Comparison of ENCODE assay signal across 19 mouse cellular contexts in genomic region chr17:8552346-8553035, GRCm38 (mm10). TPM values are rescaled to one million over a fixed set of nuclear protein-coding genes. Genes with fewer than 3 reads are reported as not detected.
DNase-seq lines count a peak whose midpoint lies in the region; ATAC-seq and TF ChIP-seq lines count a peak whose summit lies in the region.
"Had no signal": no experiment of that assay in that cellular context is flagged by ENCODE, and none has a peak within 500 bp of the region (broad histone marks: within the 10 kb centered on the region; RNA-seq: fewer than 3 reads in every experiment).

No protein-coding gene starts in this region.

- no peaks in the 10 kb centered on the region for H3K36me3 ChIP-seq in heart, embryonic 11.5 days (ENCODE audit: control insufficient read depth, insufficient read depth, low read length)
- H3K36me3 ChIP-seq in heart, embryonic 15.5 days, result no peaks in the 10 kb centered on the region
- H3K36me3 ChIP-seq in forebrain, embryonic 11.5 days (ENCODE audit: control insufficient read depth, insufficient read depth, low read length), result no peaks in the 10 kb centered on the region
- H3K36me3 ChIP-seq in hindbrain, postnatal 0 days (ENCODE audit: insufficient read depth, low read length), result no peaks in the 10 kb centered on the region
- H3K36me3 ChIP-seq: embryonic facial prominence, embryonic 13.5 days; forebrain, embryonic 10.5 days; hindbrain, embryonic 13.5 days; limb, embryonic 15.5 days; neural tube, embryonic 13.5 days; stomach, embryonic 15.5 days had no signal

- DNase-seq in heart, adult 11 months, result no peak
- DNase-seq in adrenal gland, postnatal 36 days, result peak; percentile 8 to 36
- peak; percentile 97 to 98 for DNase-seq in cerebellum, adult 18-20 months
- DNase-seq in forebrain, embryonic 11.5 days (ENCODE audit: low spot score), result no peak
- no peak for DNase-seq in hindbrain, postnatal 0 days (ENCODE audit: low spot score)
- DNase-seq in layer of hippocampus, postnatal 10 days (ENCODE audit: low spot score in 2 of 2), result no peak
- DNase-seq: lung, adult 18-20 months had no signal

- H3K9ac ChIP-seq in heart, embryonic 11.5 days (ENCODE audit: low read depth, low read length), result no peak overlapping the region
- no peak overlapping the region for H3K9ac ChIP-seq in heart, embryonic 15.5 days
- H3K9ac ChIP-seq in forebrain, embryonic 11.5 days (ENCODE audit: low read length), result no peak overlapping the region
- no peak overlapping the region for H3K9ac ChIP-seq in hindbrain, postnatal 0 days (replicated peaks; ENCODE audit: low read length)
- H3K9ac ChIP-seq: embryonic facial prominence, embryonic 13.5 days; hindbrain, embryonic 13.5 days; limb, embryonic 15.5 days; neural tube, embryonic 13.5 days; stomach, embryonic 15.5 days had no signal

- no peaks in the 10 kb centered on the region for H3K9me3 ChIP-seq in heart, embryonic 11.5 days (replicated peaks; ENCODE audit: control insufficient read depth, low read length)
- no peaks in the 10 kb centered on the region for H3K9me3 ChIP-seq in heart, embryonic 15.5 days (replicated peaks)
- no peaks in the 10 kb centered on the region for H3K9me3 ChIP-seq in forebrain, embryonic 11.5 days (ENCODE audit: control insufficient read depth, low read length)
- no peaks in the 10 kb centered on the region for H3K9me3 ChIP-seq in hindbrain, postnatal 0 days (ENCODE audit: low read length)
- H3K9me3 ChIP-seq: embryonic facial prominence, embryonic 13.5 days; forebrain, embryonic 10.5 days; hindbrain, embryonic 13.5 days; limb, embryonic 15.5 days; neural tube, embryonic 13.5 days; stomach, embryonic 15.5 days had no signal

- WGBS in heart, embryonic 11.5 days (ENCODE audit: insufficient replicate concordance), result 55% methylated on average over 8 of the region's 8 CpGs
- 37% methylated on average over 8 of the region's 8 CpGs for WGBS in heart, embryonic 15.5 days
- 87% methylated on average over 8 of the region's 8 CpGs for WGBS in forebrain, embryonic 11.5 days
- 89% methylated on average over 8 of the region's 8 CpGs for WGBS in hindbrain, postnatal 0 days

- no peak for TF ChIP-seq CTCF in hindbrain, postnatal 0 days (IDR thresholded peaks at IDR 0.05; ENCODE audit: low read depth)

- ATAC-seq in heart, embryonic 11.5 days (replicated peaks; ENCODE audit: insufficient number of reproducible peaks, low FRiP score, low TSS enrichment), result no peak
- 0 out of 2 replicates have a peak, but pooled peaks have one; percentile 17 for ATAC-seq in heart, embryonic 15.5 days (replicated peaks; ENCODE audit: insufficient number of reproducible peaks, insufficient read depth, low FRiP score, low read depth)
- no peak for ATAC-seq in forebrain, embryonic 11.5 days (replicated peaks; ENCODE audit: low FRiP score)
- no peak for ATAC-seq in hindbrain, postnatal 0 days
- ATAC-seq: midbrain, embryonic 16.5 days had no signal

- peak overlapping the region; percentile 21; the same call in 1 of the 2 replicates for H3K4me2 ChIP-seq in heart, embryonic 11.5 days
- H3K4me2 ChIP-seq in heart, embryonic 15.5 days, result peak overlapping the region; percentile 10
- H3K4me2 ChIP-seq in forebrain, embryonic 11.5 days (ENCODE audit: low read depth, low read length, severe bottlenecking), result no peak overlapping the region
- no peak overlapping the region for H3K4me2 ChIP-seq in hindbrain, postnatal 0 days (ENCODE audit: low read depth, low read length)
- H3K4me2 ChIP-seq: embryonic facial prominence, embryonic 13.5 days; hindbrain, embryonic 13.5 days; limb, embryonic 15.5 days; neural tube, embryonic 13.5 days; stomach, embryonic 15.5 days had no signal

- 0 out of 2 replicates have a peak overlapping the region, but pooled peaks have one; percentile 22 for H3K27ac ChIP-seq in heart, embryonic 11.5 days (ENCODE audit: low read depth, low read length)
- H3K27ac ChIP-seq in heart, embryonic 15.5 days, result peak overlapping the region; percentile 43; the same call in 1 of the 2 replicates
- no peak overlapping the region for H3K27ac ChIP-seq in forebrain, embryonic 11.5 days (ENCODE audit: low read depth, low read length)
- no peak overlapping the region for H3K27ac ChIP-seq in hindbrain, postnatal 0 days
- H3K27ac ChIP-seq: embryonic facial prominence, embryonic 13.5 days; forebrain, embryonic 10.5 days; hindbrain, embryonic 13.5 days; limb, embryonic 15.5 days; neural tube, embryonic 13.5 days; stomach, embryonic 15.5 days had no signal

- no peaks in the 10 kb centered on the region; the same call in none of the 2 replicates for H3K27me3 ChIP-seq in heart, embryonic 11.5 days (ENCODE audit: control insufficient read depth, insufficient read depth, low read length)
- H3K27me3 ChIP-seq in heart, embryonic 15.5 days, result no peaks in the 10 kb centered on the region
- H3K27me3 ChIP-seq in forebrain, embryonic 11.5 days (ENCODE audit: control insufficient read depth, insufficient read depth, low read length), result no peaks in the 10 kb centered on the region
- H3K27me3 ChIP-seq in hindbrain, postnatal 0 days (ENCODE audit: insufficient read depth, low read length), result no peaks in the 10 kb centered on the region; the same call in 1 of the 2 replicates
- H3K27me3 ChIP-seq: hindbrain, embryonic 13.5 days; limb, embryonic 15.5 days; neural tube, embryonic 13.5 days had no signal

- H3K4me3 ChIP-seq in heart, embryonic 11.5 days (ENCODE audit: low read depth, low read length), result no peak overlapping the region
- H3K4me3 ChIP-seq in heart, embryonic 15.5 days, result no peak overlapping the region
- no peak overlapping the region for H3K4me3 ChIP-seq in forebrain, embryonic 11.5 days (ENCODE audit: low read depth, low read length)
- no peak overlapping the region for H3K4me3 ChIP-seq in hindbrain, postnatal 0 days (ENCODE audit: low read length)
- H3K4me3 ChIP-seq: embryonic facial prominence, embryonic 13.5 days; forebrain, embryonic 10.5 days; hindbrain, embryonic 13.5 days; limb, embryonic 15.5 days; neural tube, embryonic 13.5 days; stomach, embryonic 15.5 days had no signal

- peaks cover 10% of the 10 kb centered on the region; the same call in 1 of the 2 replicates for H3K4me1 ChIP-seq in heart, embryonic 11.5 days (ENCODE audit: control insufficient read depth, insufficient read depth, low read length)
- H3K4me1 ChIP-seq in heart, embryonic 15.5 days (replicated peaks), result peaks cover 19% of the 10 kb centered on the region
- H3K4me1 ChIP-seq in forebrain, embryonic 11.5 days (replicated peaks; ENCODE audit: control insufficient read depth, insufficient read depth, low read length), result no peaks in the 10 kb centered on the region
- H3K4me1 ChIP-seq in hindbrain, postnatal 0 days (ENCODE audit: insufficient read depth, low read length), result no peaks in the 10 kb centered on the region
- H3K4me1 ChIP-seq: embryonic facial prominence, embryonic 13.5 days; forebrain, embryonic 10.5 days; hindbrain, embryonic 13.5 days; neural tube, embryonic 13.5 days; stomach, embryonic 15.5 days had no signal

RNA-seq across cellular contexts. Expression of gene Gm17087, which starts 14.3 kb away (rescaled TPM):
- polyA plus RNA-seq in heart, embryonic 11.5 days (2014; fragmentation: Nextera tagmentation; extraction: Ambion mirVana), result not detected in 2 replicates
- total RNA-seq in adrenal gland, postnatal 36 days (2021), result not detected
- not detected in 2 replicates for polyA plus RNA-seq in heart, embryonic 15.5 days (2015; fragmentation: Nextera tagmentation; extraction: Ambion mirVana)
- not detected in 2 replicates for polyA plus RNA-seq in forebrain, embryonic 11.5 days (2014; fragmentation: Nextera tagmentation; extraction: Ambion mirVana)
- not detected in 2 replicates for total RNA-seq in hindbrain, postnatal 0 days (2014; rRNA removed)
- polyA plus RNA-seq in hindbrain, postnatal 0 days (2015; fragmentation: Nextera tagmentation; extraction: Ambion mirVana), result not detected in 2 replicates
- total RNA-seq in layer of hippocampus, postnatal 10 days (2021), result not detected
- total RNA-seq: common myeloid progenitor, adult 5-6 weeks; left cerebral cortex, adult 8-10 months had no signal
- polyA plus RNA-seq: embryonic facial prominence, embryonic 13.5 days; forebrain, embryonic 10.5 days; hindbrain, embryonic 13.5 days; kidney, embryonic 14.5 days; limb, embryonic 15.5 days; midbrain, embryonic 16.5 days; neural tube, embryonic 13.5 days had no signal

RNA-seq across cellular contexts. Expression of gene Pde10a, which starts 27.3 kb away (rescaled TPM):
- polyA plus RNA-seq in heart, embryonic 11.5 days (2014; fragmentation: Nextera tagmentation; extraction: Ambion mirVana), result 3.0 and 4.1 TPM in 2 replicates
- 10 to 100 TPM; 20.6 to 62.1 TPM for total RNA-seq in adrenal gland, postnatal 36 days (2021)
- 1.4 and 2.1 TPM in 2 replicates for polyA plus RNA-seq in heart, embryonic 15.5 days (2015; fragmentation: Nextera tagmentation; extraction: Ambion mirVana)
- polyA plus RNA-seq in forebrain, embryonic 11.5 days (2014; fragmentation: Nextera tagmentation; extraction: Ambion mirVana), result 7.8 and 9.0 TPM in 2 replicates
- 37.8 and 38.5 TPM in 2 replicates for total RNA-seq in hindbrain, postnatal 0 days (2014; rRNA removed)
- 8.2 and 8.4 TPM in 2 replicates for polyA plus RNA-seq in hindbrain, postnatal 0 days (2015; fragmentation: Nextera tagmentation; extraction: Ambion mirVana)
- 10 to 100 TPM; 59.6 to 61.8 TPM for total RNA-seq in layer of hippocampus, postnatal 10 days (2021)

Comparison
In these comparisons a context has a peak if more than half of its experiments do, and no peak if none do; other contexts are left out.
1. H3K27ac ChIP-seq: peak in heart, embryonic 11.5 days (single experiment) and heart, embryonic 15.5 days (single experiment); none in forebrain, embryonic 11.5 days (single experiment) and hindbrain, postnatal 0 days (single experiment).
2. H3K4me2 ChIP-seq: peak in heart, embryonic 11.5 days (single experiment) and heart, embryonic 15.5 days (single experiment); none in forebrain, embryonic 11.5 days (single experiment) and hindbrain, postnatal 0 days (single experiment).
3. DNase-seq: peak in adrenal gland, postnatal 36 days (2 of 2) and cerebellum, adult 18-20 months (2 of 2); none in heart, adult 11 months (single experiment), forebrain, embryonic 11.5 days (single experiment), hindbrain, postnatal 0 days (single experiment) and layer of hippocampus, postnatal 10 days (0 of 2).